Mouse (Mus musculus) embryonic facial prominence, embryonic 11.5 days (tissue): ENCODE measurements around the gene Serpinf1. TPM values are rescaled to one million over a fixed set of nuclear protein-coding genes. Genes with fewer than 3 reads are reported as not detected.

Source experiments
- ATAC-seq: fragments of 200-750 bp; cut with Nextera tagmentation; replicated peaks from 2 replicates; pipeline ENCODE4 v1.8.0; 2017; ENCODE audit warnings: low read depth; ENCODE audit not compliant: insufficient number of reproducible peaks, low FRiP score, low TSS enrichment
- DNase-seq: peaks from one replicate; pipeline ENCODE4 v3.0.0-alpha.2; 2015; ENCODE audit warnings: low spot score
- H3K27ac ChIP-seq: fragments of 300-500 bp; sonication (generic); replicated peaks from 2 replicates; pipeline ENCODE4 v1.5.1; 2014; ENCODE audit warnings: mild to moderate bottlenecking, low read depth, low read length, control low read depth
- H3K27me3 ChIP-seq: fragments of 300-500 bp; sonication (generic); 2 replicates; pipeline ENCODE4 v1.6.1; 2014; ENCODE audit warnings: mild to moderate bottlenecking, low read length, moderate library complexity, mixed read lengths; ENCODE audit not compliant: control insufficient read depth, insufficient read depth
- H3K36me3 ChIP-seq: fragments of 300-500 bp; sonication (generic); replicated peaks from 2 replicates; pipeline ENCODE4 v1.6.1; 2014; ENCODE audit warnings: low read depth, mild to moderate bottlenecking, low read length, moderate library complexity, mixed read lengths; ENCODE audit not compliant: control insufficient read depth, insufficient read depth
- H3K4me1 ChIP-seq: fragments of 300-500 bp; sonication (generic); 2 replicates; pipeline ENCODE4 v1.6.1; 2014; ENCODE audit warnings: low read length, mixed read lengths; ENCODE audit not compliant: control insufficient read depth, insufficient read depth
- H3K4me2 ChIP-seq: fragments of 300-500 bp; sonication (generic); 2 replicates; pipeline ENCODE4 v1.6.1; 2014; ENCODE audit warnings: low read depth, mild to moderate bottlenecking, control low read depth, low read length, moderate library complexity
- H3K4me3 ChIP-seq: fragments of 300-500 bp; sonication (generic); 2 replicates; pipeline ENCODE4 v1.5.1; 2014; ENCODE audit warnings: low read depth, low read length, control low read depth
- H3K9ac ChIP-seq: fragments of 300-500 bp; sonication (generic); replicated peaks from 2 replicates; pipeline ENCODE4 v1.6.1; 2014; ENCODE audit warnings: mild to moderate bottlenecking, control low read depth, low read length
- H3K9me3 ChIP-seq: fragments of 300-500 bp; sonication (generic); replicated peaks from 2 replicates; pipeline ENCODE4 v1.6.1; 2016; ENCODE audit warnings: mild to moderate bottlenecking, low read length, inconsistent platforms, mixed read lengths; ENCODE audit not compliant: control insufficient read depth
- WGBS: fragments of 180-500 bp; shearing (Covaris S2); extraction: QIAGEN DNeasy Blood & Tissue Kit; methylation state at CpG from one replicate; pipeline ENCODE4 v1.1.7; 2014; 5-methylcytosine and 5-hydroxymethylcytosine counted together
- polyA plus RNA-seq: library from polyadenylated mRNA; unstranded; fragments of >200 nt; fragmentation: Nextera tagmentation; extraction: Ambion mirVana; gene quantifications from 2 replicates; pipeline ENCODE4 v1.2.1, GENCODE M21; 2014

The Serpinf1 gene
- 193 and 206 TPM in 2 replicates for polyA plus RNA-seq

DNA sequence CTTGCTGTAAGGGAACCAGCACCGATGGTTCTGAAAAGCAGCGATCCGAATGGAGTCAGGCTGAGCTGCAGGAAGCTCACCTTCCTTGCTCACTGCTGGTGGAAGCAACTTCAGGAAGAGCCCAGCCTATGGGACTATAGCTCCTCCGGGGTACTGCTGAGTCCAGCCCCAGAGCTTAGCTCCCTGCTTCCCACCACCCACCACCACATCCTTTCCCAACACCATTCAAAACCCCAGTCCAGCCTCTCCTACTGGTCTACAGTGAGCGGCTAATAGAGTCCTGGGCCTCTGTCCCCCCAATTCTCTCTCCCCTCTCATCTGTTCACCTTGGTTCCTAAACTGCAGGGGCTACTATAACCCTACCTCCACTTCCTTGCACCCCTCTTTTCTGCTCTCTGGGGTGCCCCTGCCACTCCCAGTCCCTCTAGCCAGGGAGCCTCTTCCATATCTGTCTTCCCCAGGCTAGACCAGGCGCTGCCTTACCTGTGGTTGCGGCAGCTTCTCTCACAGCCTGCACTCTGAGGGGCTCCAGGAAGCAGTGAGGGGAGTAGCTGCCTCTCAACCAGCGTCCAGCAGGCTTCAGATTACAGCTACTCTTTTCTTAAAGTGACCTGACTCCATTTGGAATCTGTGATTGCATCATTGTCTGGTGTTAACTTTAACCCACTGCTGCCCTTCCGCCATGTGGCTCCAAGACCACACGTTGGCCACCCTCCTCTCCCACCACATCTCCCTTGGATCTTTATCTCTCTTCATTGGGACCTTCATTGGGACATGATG, at the start of gene Serpinf1:
Gene Serpinf1, minus strand, starts transcription at position 689 of the 780 bp plus-strand sequence.
- peak within 1 kb of the TSS; percentile 68 for H3K4me2 ChIP-seq
- H3K27ac ChIP-seq = peak within 1 kb of the TSS; percentile 22
- 20% methylated on average over 10 of the region's 10 CpGs for WGBS
- no peaks in the 10 kb centered on the region for H3K9me3 ChIP-seq
- ATAC-seq (no peak; the same call in 1 of the 2 replicates), DNase-seq (peak; percentile 75)
- H3K9ac ChIP-seq = peak within 1 kb of the TSS; percentile 72
- H3K27me3 ChIP-seq = no peaks in the 10 kb centered on the region
- peak within 1 kb of the TSS; percentile 54 for H3K4me3 ChIP-seq
- no peaks in the 10 kb centered on the region for H3K4me1 ChIP-seq
- no peaks in the 10 kb centered on the region for H3K36me3 ChIP-seq

DNA sequence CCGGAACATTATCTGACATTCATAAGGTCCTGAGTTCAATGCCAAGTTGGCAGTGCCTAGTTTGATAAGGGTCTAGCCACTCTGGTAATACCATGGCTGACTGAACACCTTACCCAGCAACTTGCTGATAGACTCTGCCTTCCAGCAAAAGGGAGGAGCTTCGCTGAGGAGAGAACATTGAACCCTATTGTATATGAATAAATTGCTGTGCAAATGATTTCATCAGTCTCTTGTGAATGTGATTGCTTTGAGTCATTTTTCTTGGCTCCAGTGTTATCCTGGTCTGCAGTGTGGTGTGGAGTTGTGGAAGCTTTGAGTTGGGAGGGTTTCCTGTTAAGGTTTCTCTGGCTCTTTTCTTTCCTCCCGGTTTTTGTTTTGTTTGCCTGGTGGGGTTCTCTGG, 48.2 kb upstream of the Serpinf1 start:
- Histone ChIP-seq H3K27ac (no peak overlapping the region), H3K4me3 (no peak overlapping the region), H3K4me2 (no peak overlapping the region), H3K9ac (no peak overlapping the region), H3K27me3 (no peaks in the 10 kb centered on the region), H3K36me3 (no peaks in the 10 kb centered on the region), H3K9me3 (no peaks in the 10 kb centered on the region), H3K4me1 (no peaks in the 10 kb centered on the region)
- WGBS = 80% methylated on average over 3 of the region's 3 CpGs
- no peak for ATAC-seq
- no peak for DNase-seq

DNA sequence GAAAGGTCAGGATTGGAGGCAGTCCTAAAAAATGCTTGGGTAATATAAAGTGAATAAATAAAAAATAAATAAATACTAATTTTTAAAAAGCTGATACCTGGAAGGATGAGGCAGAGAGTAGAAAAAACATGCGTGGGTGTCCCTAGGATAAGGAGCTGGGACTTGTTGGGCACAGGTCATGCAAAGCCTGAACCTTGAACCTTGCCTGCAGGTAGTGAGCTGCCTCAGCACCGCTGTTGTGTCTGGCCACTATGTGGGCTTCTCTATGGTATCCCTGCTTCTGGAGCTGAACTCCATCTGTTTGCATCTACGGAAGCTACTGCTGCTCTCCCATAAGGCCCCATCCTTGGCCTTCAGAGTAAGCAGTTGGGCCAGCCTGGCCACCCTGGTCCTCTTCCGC, 46.8 kb upstream of the Serpinf1 start:
- H3K27me3 ChIP-seq = no peaks in the 10 kb centered on the region
- WGBS = 86% methylated on average over 4 of the region's 4 CpGs
- no peak overlapping the region for H3K27ac ChIP-seq
- DNase-seq (no peak), ATAC-seq (no peak)
- no peaks in the 10 kb centered on the region for H3K4me1 ChIP-seq
- H3K36me3 ChIP-seq = no peaks in the 10 kb centered on the region
- H3K9me3 ChIP-seq = no peaks in the 10 kb centered on the region
- no peak overlapping the region for H3K4me3 ChIP-seq
- no peak overlapping the region for H3K4me2 ChIP-seq
- no peak overlapping the region for H3K9ac ChIP-seq

DNA sequence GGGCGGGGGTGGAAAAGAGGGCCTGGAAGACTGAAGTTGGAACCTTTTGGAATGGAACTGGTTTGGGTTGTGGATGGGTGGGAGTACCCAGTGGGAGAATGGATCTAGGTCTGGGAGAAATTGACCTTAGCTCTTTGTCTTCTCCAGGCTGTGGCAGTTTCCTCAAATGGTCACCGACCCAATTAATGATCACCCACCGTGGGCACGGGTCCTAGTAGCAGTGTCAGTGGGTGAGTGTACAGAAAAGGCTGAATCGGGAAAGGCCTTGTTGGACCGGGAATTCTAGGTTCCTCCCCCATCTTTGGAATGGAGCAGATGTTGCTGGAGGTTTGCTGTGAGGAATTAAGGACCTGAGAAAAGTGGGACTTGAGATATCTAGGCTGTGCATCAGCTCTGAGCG, 45.9 kb upstream of the Serpinf1 start:
- no peak for ATAC-seq
- no peaks in the 10 kb centered on the region for H3K9me3 ChIP-seq
- no peak overlapping the region for H3K27ac ChIP-seq

DNA sequence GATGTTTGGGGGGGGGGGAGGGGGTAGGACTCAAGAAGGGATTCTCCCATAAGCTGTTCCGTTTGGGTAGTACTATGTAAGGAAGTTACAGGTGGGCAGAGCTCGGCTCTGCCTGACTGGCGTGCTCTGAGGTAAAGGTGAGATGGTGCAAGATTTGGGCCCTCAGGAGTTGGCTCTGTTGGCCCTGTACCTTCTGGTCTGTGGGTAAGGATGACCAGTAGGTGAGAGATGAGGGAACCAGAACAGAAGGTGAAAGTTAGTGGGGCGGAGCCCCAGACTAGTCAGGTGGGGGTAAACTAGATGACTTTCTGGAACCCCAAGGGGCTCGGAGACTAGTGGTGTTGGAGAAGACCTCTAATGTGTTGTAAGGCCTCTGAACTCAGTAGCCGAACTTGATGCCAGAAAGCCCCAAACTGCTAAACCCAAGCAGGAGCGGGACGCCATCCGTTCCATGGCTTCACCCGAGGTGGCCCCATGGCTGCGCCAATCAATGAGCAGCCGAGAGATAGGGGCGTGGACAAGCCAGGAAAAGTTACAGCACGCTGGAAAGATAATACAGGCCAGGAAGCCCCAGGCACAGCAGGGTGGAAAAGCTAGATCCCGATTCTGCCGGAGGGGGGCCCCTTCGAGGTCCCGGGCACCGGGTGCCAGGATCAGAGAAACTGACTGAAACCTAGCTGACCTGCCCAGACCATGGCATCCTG, 45.2 kb upstream of the Serpinf1 start:
- Histone ChIP-seq H3K27me3 (no peaks in the 10 kb centered on the region), H3K4me1 (no peaks in the 10 kb centered on the region), H3K36me3 (no peaks in the 10 kb centered on the region), H3K9me3 (no peaks in the 10 kb centered on the region), H3K4me2 (peak overlapping the region; percentile 79), H3K9ac (peak overlapping the region; percentile 59), H3K27ac (no peak overlapping the region), H3K4me3 (peak overlapping the region; percentile 38)
- 18% methylated on average over 18 of the region's 19 CpGs for WGBS
- DNase-seq (peak; percentile 71), ATAC-seq (peak; percentile 60)

More for the DNA sequence above, 45.9 kb upstream of the Serpinf1 start:
- H3K9ac ChIP-seq = peak overlapping the region; percentile 59
- H3K4me3 ChIP-seq = peak overlapping the region; percentile 38
- peak overlapping the region; percentile 79 for H3K4me2 ChIP-seq
- DNase-seq = no peak
- 65% methylated on average over 7 of the region's 7 CpGs for WGBS
- no peaks in the 10 kb centered on the region for H3K27me3 ChIP-seq
- no peaks in the 10 kb centered on the region for H3K36me3 ChIP-seq
- no peaks in the 10 kb centered on the region for H3K4me1 ChIP-seq

DNA sequence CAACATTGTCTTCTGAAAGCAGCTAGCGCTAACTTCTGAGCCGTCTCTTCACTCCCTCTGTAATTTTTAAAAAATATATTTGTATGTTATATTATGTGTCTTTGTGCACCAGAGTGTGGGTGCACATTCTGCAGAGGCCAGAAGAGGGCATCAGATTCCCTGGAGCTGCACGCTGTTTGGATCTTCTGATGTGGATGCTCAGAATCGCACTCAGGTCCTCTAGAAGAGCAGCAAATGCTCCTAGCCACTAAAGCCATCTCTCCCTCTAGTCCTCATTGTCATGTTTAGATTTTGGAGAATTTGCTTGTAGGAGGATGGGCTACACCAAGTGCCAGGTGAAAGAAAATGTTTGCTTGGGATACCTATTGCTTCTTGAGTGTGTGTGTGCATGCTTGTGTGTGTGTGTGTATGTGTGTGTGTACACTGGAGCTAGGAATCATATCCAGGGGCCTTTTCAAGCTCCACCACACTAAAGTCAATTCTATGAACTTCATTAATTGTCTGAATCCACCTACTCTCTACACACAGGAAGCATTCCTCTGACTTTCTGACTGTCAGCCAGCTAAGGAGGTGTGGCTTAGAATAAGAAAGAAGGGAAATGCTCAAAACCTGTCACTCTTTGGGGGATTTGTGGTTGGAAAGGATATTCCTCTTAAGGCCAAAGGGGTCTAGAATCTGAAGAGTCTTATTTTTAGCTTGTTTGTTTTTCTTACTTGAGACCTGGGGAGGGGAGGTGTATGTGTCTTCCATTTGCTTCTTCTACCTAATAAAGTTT, 44.4 kb upstream of the Serpinf1 start:
- no peak for DNase-seq
- 93% methylated on average over 4 of the region's 4 CpGs for WGBS

DNA sequence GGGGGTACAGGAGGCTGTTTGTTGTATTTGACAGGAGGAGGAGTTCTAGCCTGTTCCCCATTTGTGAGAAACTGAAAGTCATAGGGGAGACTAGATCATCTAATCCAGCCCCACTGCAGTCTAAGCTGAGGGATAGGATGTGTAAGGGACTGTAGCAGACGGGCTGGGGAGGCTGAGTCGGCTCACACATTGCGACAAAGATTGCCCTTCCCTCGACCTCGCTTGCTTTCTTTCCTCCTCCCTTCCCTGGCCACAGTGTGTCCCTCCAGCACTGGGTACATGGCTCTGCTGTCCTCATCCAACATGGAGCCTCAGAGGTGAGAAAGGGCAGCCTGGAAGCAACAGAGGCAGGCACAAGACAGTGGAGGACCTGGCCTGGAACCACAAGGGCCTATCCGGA, 42.5 kb upstream of the Serpinf1 start:
- H3K9me3 ChIP-seq = no peaks in the 10 kb centered on the region
- no peak overlapping the region for H3K4me2 ChIP-seq
- ATAC-seq (no peak), DNase-seq (no peak)
- WGBS = 86% methylated on average over 6 of the region's 6 CpGs
- no peak overlapping the region for H3K4me3 ChIP-seq
- H3K9ac ChIP-seq = no peak overlapping the region
- peaks cover 5% of the 10 kb centered on the region; the same call in 1 of the 2 replicates for H3K4me1 ChIP-seq
- no peak overlapping the region for H3K27ac ChIP-seq
- no peaks in the 10 kb centered on the region for H3K36me3 ChIP-seq
- H3K27me3 ChIP-seq = no peaks in the 10 kb centered on the region

More for the DNA sequence above, 44.4 kb upstream of the Serpinf1 start:
- no peak overlapping the region for H3K9ac ChIP-seq
- no peak overlapping the region for H3K4me3 ChIP-seq
- ATAC-seq = no peak
- no peaks in the 10 kb centered on the region for H3K27me3 ChIP-seq
- H3K4me1 ChIP-seq = peaks cover 4% of the 10 kb centered on the region; the same call in 1 of the 2 replicates
- no peaks in the 10 kb centered on the region for H3K9me3 ChIP-seq
- H3K4me2 ChIP-seq = no peak overlapping the region
- H3K36me3 ChIP-seq = no peaks in the 10 kb centered on the region
- H3K27ac ChIP-seq = no peak overlapping the region
